Mouse (Mus musculus): Measurements from ENCODE around the gene Cyp11a1. TPM values are rescaled to one million over a fixed set of nuclear protein-coding genes. Genes with fewer than 3 reads are reported as not detected.

The Cyp11a1 gene
- polyA plus RNA-seq, 1 experiment from 2014 or later = 0.26 TPM

DNA sequence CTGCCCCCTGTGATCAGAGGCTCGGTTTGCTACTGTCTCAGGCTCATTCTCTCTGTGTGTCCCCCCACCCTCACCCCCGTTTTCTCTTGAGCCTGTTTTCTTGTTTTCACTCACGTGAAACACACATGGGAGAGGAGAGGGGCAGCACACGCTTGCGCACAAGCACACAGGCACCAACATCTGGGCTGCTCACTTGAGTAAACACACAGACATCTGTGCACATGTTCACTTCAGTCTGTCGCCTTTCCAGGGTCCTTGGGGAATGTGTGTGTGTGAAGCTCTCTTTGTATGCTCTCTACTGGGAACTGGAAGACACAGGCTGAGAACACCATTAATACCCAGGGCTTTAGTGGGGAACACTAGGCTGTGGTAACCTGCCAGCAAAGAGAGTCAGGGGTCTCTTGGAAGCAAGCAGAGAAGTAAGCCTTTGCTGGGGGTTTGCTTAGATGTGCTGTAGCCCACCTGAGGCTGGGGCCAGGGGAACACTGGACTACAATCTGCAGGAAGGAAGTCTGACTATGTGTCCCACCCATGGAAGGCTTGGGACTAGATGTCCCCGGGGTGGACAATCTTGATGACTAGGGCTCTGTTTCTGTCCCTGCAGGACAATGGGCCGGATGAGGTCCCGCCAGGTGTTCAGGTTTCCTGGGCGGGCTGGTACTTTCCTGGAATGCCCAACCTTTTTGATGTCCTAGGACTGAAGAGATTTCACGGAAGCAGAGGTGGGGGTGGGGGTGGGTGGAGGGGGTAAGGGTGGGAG is 36.3 kb upstream of the Cyp11a1 start:
- Histone ChIP-seq H3K9me3 (ENCODE audit: control insufficient read depth, low read depth, low read length) (no peaks in the 10 kb centered on the region), H3K9ac (replicated peaks; ENCODE audit: low read depth, low read length) (no peak overlapping the region), H3K27ac (ENCODE audit: low read length) (no peak overlapping the region), H3K4me3 (ENCODE audit: low read depth, low read length) (no peak overlapping the region), H3K4me2 (replicated peaks; ENCODE audit: low read depth, low read length) (no peak overlapping the region), H3K4me1 (ENCODE audit: control insufficient read depth, insufficient read depth, low read length) (peaks cover 9% of the 10 kb centered on the region; the same call in 1 of the 2 replicates), H3K36me3 (ENCODE audit: control insufficient read depth, insufficient read depth, low read length) (no peaks in the 10 kb centered on the region), H3K27me3 (ENCODE audit: control insufficient read depth, insufficient read depth, low read length) (no peaks in the 10 kb centered on the region)
- ATAC-seq (ENCODE audit: insufficient number of reproducible peaks, insufficient read depth, low FRiP score, low read depth) = no peak
- 70% methylated on average over 11 of the region's 11 CpGs for WGBS

DNA sequence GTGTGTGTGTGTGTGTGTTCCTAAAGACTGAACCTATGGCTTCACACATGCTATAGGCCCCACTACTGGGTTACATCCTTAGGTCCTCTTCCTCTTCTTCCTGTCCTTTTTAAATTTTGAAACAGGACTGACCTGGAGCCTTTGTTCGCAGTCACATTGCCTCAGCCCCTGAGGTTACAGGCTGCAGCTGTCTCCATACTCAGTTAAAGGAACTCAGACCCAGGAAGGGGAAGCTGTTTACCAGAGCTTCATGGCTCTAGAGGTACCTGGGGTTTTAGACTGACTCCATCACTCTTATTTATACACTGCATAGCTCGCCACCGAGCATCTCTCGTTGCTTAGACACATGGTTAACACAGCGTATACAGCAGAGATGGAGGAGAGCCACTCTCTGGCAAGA is 34.8 kb upstream of the Cyp11a1 start:
- Histone ChIP-seq H3K27ac (ENCODE audit: low read length) (no peak overlapping the region), H3K27me3 (ENCODE audit: control insufficient read depth, insufficient read depth, low read length) (no peaks in the 10 kb centered on the region), H3K36me3 (ENCODE audit: control insufficient read depth, insufficient read depth, low read length) (no peaks in the 10 kb centered on the region), H3K9ac (replicated peaks; ENCODE audit: low read depth, low read length) (no peak overlapping the region), H3K9me3 (ENCODE audit: control insufficient read depth, low read depth, low read length) (no peaks in the 10 kb centered on the region), H3K4me1 (ENCODE audit: control insufficient read depth, insufficient read depth, low read length) (peaks cover 9% of the 10 kb centered on the region; the same call in 1 of the 2 replicates), H3K4me2 (replicated peaks; ENCODE audit: low read depth, low read length) (no peak overlapping the region), H3K4me3 (ENCODE audit: low read depth, low read length) (no peak overlapping the region)
- 78% methylated on average over 5 of the region's 5 CpGs for WGBS
- ATAC-seq (ENCODE audit: insufficient number of reproducible peaks, insufficient read depth, low FRiP score, low read depth) = no peak

DNA sequence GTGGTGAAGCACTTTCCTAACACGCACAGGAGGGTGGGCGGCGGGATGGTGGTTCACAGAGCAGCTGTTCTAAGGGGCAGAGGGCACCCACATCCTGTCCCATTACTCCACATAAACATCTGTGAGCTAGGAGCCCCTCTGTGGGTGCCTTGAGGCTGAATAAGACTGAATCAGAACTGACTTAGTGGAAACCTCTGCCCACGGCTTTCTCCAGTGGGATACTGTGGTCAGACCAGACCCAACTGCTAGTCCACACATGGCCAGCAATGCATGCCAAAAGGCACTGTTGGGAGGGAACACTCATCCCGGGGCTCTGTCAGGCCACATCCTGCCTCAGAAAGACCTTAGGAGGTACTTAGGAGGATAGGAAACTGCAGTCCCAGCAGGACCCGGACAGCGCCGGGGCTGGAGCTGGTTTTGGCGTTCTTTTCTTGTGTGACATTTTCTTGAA is 34.0 kb upstream of the Cyp11a1 start:
- Histone ChIP-seq H3K4me2 (replicated peaks; ENCODE audit: low read depth, low read length) (no peak overlapping the region), H3K27me3 (ENCODE audit: control insufficient read depth, insufficient read depth, low read length) (no peaks in the 10 kb centered on the region)
- 61% methylated on average over 9 of the region's 9 CpGs for WGBS

DNA sequence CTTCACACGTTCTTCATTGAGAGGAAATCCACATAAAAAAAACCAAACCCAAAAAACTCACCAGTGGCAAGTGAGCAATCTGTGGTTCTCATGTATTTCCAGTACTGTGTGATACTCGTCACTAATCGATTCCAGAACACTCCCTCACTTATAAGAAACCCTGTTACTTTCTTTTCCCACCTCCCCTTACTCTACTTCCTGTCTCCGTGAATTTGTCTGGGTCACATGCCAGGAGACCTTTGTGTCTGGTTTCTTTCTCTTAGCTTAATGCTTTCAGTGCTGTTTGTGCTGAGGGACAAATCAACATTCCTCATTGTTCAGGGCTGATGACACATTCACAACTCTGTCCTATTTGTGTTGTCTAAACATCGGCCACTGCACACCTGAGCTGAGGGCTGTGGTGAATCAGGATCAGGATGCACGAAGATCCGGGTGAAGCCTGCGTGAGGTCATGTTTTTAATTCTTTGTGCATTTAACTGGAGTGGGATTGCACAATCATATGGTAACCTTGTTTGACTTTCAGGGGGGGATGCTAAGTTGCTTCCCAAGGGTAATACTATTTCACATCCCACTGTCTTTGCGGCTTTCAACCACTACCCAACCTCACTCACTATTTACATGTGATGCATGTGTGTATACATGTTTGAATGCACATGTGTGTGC is 33.3 kb upstream of the Cyp11a1 start:
- Histone ChIP-seq H3K27ac (ENCODE audit: low read length) (no peak overlapping the region), H3K4me1 (ENCODE audit: control insufficient read depth, insufficient read depth, low read length) (peaks cover 9% of the 10 kb centered on the region; the same call in 1 of the 2 replicates), H3K9me3 (ENCODE audit: control insufficient read depth, low read depth, low read length) (no peaks in the 10 kb centered on the region; the same call in 1 of the 2 replicates), H3K9ac (replicated peaks; ENCODE audit: low read depth, low read length) (no peak overlapping the region), H3K27me3 (ENCODE audit: control insufficient read depth, insufficient read depth, low read length) (no peaks in the 10 kb centered on the region), H3K4me2 (replicated peaks; ENCODE audit: low read depth, low read length) (no peak overlapping the region), H3K4me3 (ENCODE audit: low read depth, low read length) (no peak overlapping the region), H3K36me3 (ENCODE audit: control insufficient read depth, insufficient read depth, low read length) (no peaks in the 10 kb centered on the region)
- ATAC-seq (ENCODE audit: insufficient number of reproducible peaks, insufficient read depth, low FRiP score, low read depth) = no peak
- WGBS = 46% methylated on average over 9 of the region's 9 CpGs

More for the DNA sequence above, 34.0 kb upstream of the Cyp11a1 start:
- Histone ChIP-seq H3K36me3 (ENCODE audit: control insufficient read depth, insufficient read depth, low read length) (no peaks in the 10 kb centered on the region), H3K4me3 (ENCODE audit: low read depth, low read length) (no peak overlapping the region), H3K9me3 (ENCODE audit: control insufficient read depth, low read depth, low read length) (no peaks in the 10 kb centered on the region; the same call in 1 of the 2 replicates), H3K9ac (replicated peaks; ENCODE audit: low read depth, low read length) (no peak overlapping the region), H3K4me1 (ENCODE audit: control insufficient read depth, insufficient read depth, low read length) (peaks cover 9% of the 10 kb centered on the region; the same call in 1 of the 2 replicates), H3K27ac (ENCODE audit: low read length) (no peak overlapping the region)
- no peak for ATAC-seq (ENCODE audit: insufficient number of reproducible peaks, insufficient read depth, low FRiP score, low read depth)

DNA sequence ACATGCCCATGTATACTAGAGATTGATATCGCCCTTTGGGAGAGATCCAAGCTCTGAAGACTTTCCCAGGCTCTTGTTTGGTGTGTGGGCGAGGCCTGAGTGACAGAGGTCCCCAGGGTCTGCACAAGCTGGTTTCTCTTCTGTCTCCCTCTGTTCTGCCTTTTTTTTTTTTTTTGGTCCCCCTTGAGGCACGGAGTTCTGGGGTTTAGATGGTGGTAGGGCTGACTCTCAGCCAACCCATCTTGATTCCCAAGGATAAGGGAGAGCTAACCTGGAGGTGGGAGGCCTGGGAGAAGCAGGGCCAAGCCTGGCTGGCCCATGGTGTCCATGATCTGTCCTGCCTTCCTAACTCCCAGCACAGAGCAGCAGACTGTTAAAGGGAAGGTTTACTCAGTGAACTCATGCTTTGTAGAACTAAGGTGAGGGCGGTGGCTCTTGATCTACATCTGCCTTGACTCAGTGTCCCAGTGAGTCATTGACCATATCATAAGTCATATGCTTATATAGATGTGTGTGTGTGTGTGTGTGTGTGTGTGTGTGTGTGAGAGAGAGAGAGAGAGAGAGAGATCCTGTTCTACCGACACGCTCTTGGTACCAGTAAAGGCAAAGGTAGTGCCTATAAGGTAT is 32.7 kb upstream of the Cyp11a1 start:
- no peak for ATAC-seq (ENCODE audit: insufficient number of reproducible peaks, insufficient read depth, low FRiP score, low read depth)

DNA sequence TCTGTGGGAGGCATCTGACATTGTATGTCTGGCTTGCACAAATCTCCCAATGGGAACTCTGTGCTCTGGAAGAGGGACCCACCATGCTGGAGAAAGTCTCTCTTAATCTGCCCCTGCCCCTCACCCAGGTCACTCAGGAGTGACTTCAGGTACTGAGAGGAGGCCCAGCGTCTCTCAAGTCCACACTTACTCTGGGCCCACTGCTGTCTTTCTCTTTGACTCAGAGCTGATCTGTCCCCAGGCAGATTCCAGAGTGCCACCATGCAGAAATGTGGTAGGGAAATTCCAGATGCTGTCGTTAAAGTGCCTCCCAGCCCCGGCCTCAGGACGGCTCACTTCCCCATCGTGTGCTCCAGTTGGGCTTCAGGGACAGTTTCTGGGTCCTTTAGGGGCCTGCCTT is 32.0 kb upstream of the Cyp11a1 start:
- 53% methylated on average over 5 of the region's 5 CpGs for WGBS
- H3K4me2 ChIP-seq (replicated peaks; ENCODE audit: low read depth, low read length) = no peak overlapping the region
- H3K36me3 ChIP-seq (ENCODE audit: control insufficient read depth, insufficient read depth, low read length) = no peaks in the 10 kb centered on the region
- no peaks in the 10 kb centered on the region for H3K27me3 ChIP-seq (ENCODE audit: control insufficient read depth, insufficient read depth, low read length)
- peaks cover 9% of the 10 kb centered on the region; the same call in 1 of the 2 replicates for H3K4me1 ChIP-seq (ENCODE audit: control insufficient read depth, insufficient read depth, low read length)
- no peak overlapping the region for H3K9ac ChIP-seq (replicated peaks; ENCODE audit: low read depth, low read length)
- H3K4me3 ChIP-seq (ENCODE audit: low read depth, low read length) = no peak overlapping the region
- no peak for ATAC-seq (ENCODE audit: insufficient number of reproducible peaks, insufficient read depth, low FRiP score, low read depth)
- no peak overlapping the region for H3K27ac ChIP-seq (ENCODE audit: low read length)
- no peaks in the 10 kb centered on the region; the same call in 1 of the 2 replicates for H3K9me3 ChIP-seq (ENCODE audit: control insufficient read depth, low read depth, low read length)

More for the DNA sequence above, 32.7 kb upstream of the Cyp11a1 start:
- no peak overlapping the region for H3K4me3 ChIP-seq (ENCODE audit: low read depth, low read length)
- H3K27ac ChIP-seq (ENCODE audit: low read length) = no peak overlapping the region
- H3K36me3 ChIP-seq (ENCODE audit: control insufficient read depth, insufficient read depth, low read length) = no peaks in the 10 kb centered on the region
- no peaks in the 10 kb centered on the region for H3K27me3 ChIP-seq (ENCODE audit: control insufficient read depth, insufficient read depth, low read length)
- WGBS = 80% methylated on average over 6 of the region's 6 CpGs
- no peaks in the 10 kb centered on the region; the same call in 1 of the 2 replicates for H3K9me3 ChIP-seq (ENCODE audit: control insufficient read depth, low read depth, low read length)
- H3K4me1 ChIP-seq (ENCODE audit: control insufficient read depth, insufficient read depth, low read length) = peaks cover 9% of the 10 kb centered on the region; the same call in 1 of the 2 replicates
- H3K9ac ChIP-seq (replicated peaks; ENCODE audit: low read depth, low read length) = no peak overlapping the region
- H3K4me2 ChIP-seq (replicated peaks; ENCODE audit: low read depth, low read length) = no peak overlapping the region

DNA sequence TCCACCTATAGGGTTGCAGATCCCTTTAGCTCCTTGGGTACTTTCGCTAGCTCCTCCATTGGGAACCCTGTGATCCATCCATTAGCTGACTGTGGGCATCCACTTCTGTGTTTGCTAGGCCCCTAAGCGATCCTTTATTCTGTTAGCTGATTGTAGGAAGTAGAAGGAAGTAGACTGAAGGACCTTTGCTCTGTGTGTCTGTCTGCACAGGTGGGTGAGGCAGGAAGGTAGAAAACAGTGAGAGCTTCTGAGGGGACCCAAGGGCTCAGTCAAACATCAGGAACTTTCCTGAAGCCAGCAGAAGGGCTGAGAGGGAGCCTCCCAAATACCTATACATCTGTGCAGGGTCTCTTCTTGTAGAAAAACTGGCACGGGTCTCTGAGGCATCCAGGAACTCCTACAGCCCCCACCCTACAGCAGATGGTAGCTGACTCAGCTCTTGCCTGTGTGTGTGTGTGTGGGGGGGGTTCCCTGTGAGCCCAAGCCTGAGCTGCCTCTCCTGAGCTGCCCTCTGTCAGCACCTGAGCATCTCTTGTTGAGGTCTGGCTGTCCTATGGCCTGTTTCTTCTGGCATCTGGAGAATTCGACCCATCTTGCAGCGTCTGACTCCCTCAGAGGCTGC is 30.9 kb upstream of the Cyp11a1 start:
- no peak overlapping the region for H3K27ac ChIP-seq (ENCODE audit: low read length)
- no peak overlapping the region for H3K9ac ChIP-seq (replicated peaks; ENCODE audit: low read depth, low read length)
- no peaks in the 10 kb centered on the region for H3K27me3 ChIP-seq (ENCODE audit: control insufficient read depth, insufficient read depth, low read length)
- no peak for ATAC-seq (ENCODE audit: insufficient number of reproducible peaks, insufficient read depth, low FRiP score, low read depth)
- no peak overlapping the region for H3K4me3 ChIP-seq (ENCODE audit: low read depth, low read length)
- 62% methylated on average over 5 of the region's 5 CpGs for WGBS
- no peaks in the 10 kb centered on the region; the same call in 1 of the 2 replicates for H3K9me3 ChIP-seq (ENCODE audit: control insufficient read depth, low read depth, low read length)
- H3K4me2 ChIP-seq (replicated peaks; ENCODE audit: low read depth, low read length) = no peak overlapping the region
- H3K36me3 ChIP-seq (ENCODE audit: control insufficient read depth, insufficient read depth, low read length) = no peaks in the 10 kb centered on the region
- H3K4me1 ChIP-seq (ENCODE audit: control insufficient read depth, insufficient read depth, low read length) = peaks cover 9% of the 10 kb centered on the region; the same call in 1 of the 2 replicates

DNA sequence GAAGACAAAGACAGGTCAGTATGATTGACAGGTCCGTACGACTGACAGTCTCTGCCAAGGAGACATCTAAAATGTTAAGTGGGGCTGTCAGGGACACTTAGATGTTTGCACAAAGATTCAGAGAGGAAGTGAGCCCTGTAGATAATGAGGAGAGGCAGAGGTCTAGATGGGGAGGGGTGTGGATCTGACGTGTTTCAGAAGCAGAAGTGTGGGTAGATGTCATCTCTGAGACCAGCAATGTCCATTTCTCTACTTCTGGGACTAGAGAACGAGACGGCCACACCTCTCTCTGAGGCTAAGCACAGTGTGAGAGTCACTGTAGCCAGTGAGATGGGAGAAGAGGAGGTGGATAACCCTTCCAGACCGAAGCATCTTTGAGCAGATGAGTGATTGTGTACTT is 28.2 kb upstream of the Cyp11a1 start:
- no peak overlapping the region for H3K27ac ChIP-seq (ENCODE audit: low read length)
- H3K36me3 ChIP-seq (ENCODE audit: control insufficient read depth, insufficient read depth, low read length) = no peaks in the 10 kb centered on the region
- no peaks in the 10 kb centered on the region for H3K27me3 ChIP-seq (ENCODE audit: control insufficient read depth, insufficient read depth, low read length)
- H3K9ac ChIP-seq (replicated peaks; ENCODE audit: low read depth, low read length) = no peak overlapping the region
- 0 out of 2 replicates have a peak, but pooled peaks cover 4% of the 10 kb centered on the region for H3K4me1 ChIP-seq (ENCODE audit: control insufficient read depth, insufficient read depth, low read length)
- H3K4me3 ChIP-seq (ENCODE audit: low read depth, low read length) = no peak overlapping the region
- WGBS = 74% methylated on average over 6 of the region's 6 CpGs
- H3K4me2 ChIP-seq (replicated peaks; ENCODE audit: low read depth, low read length) = no peak overlapping the region
- no peak for ATAC-seq (ENCODE audit: insufficient number of reproducible peaks, insufficient read depth, low FRiP score, low read depth)
- no peaks in the 10 kb centered on the region; the same call in 1 of the 2 replicates for H3K9me3 ChIP-seq (ENCODE audit: control insufficient read depth, low read depth, low read length)
